Mouse (Mus musculus): Measurements from ENCODE around the gene Zfp988. TPM values are rescaled to one million over a fixed set of nuclear protein-coding genes. Genes with fewer than 3 reads are reported as not detected.

Gene Zfp988
- 0.05 TPM in 1 of 2 replicates, not detected in the other for polyA plus RNA-seq (2015; fragmentation: Nextera tagmentation; extraction: Ambion mirVana)

GRCm38 (mm10) chr4:147305436-147305835 lies at the start of gene Zfp988:
TSS of gene Zfp988 (plus strand) at chr4:147305674.

DNA sequence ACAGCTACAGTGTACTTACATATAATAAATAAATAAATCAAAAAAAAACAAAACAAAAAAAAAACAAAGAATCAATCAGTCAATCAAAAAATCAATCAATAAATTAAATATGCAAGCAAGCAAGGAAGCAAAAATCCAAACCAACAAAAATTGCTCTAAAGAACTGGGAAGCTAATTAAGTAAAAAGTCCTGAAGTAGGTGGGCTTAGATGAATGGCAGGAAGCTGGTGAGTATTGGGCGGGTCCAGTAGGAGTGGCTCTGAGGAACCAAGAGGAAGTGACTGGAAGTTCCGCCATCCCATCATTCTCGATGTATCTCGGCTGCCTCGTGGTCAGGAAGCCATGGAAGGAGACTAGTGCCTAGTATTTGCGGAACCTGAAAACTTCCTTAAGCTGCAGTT lies 55.5 kb downstream of the Zfp988 start, which contains the start of gene Zfp978:
Gene Zfp978, plus strand, starts transcription at position 301 of the 400 bp plus-strand sequence.

Other genes with a start within 250 kb of the Zfp988 start
- 5.4 and 7.6 TPM in 2 replicates for gene Zfp991, start 173.6 kb upstream of the Zfp988 start, polyA plus RNA-seq (2015; fragmentation: Nextera tagmentation; extraction: Ambion mirVana)
- gene Zfp978, start 55.6 kb downstream of the Zfp988 start, polyA plus RNA-seq (2015; fragmentation: Nextera tagmentation; extraction: Ambion mirVana): 0.11 and 0.19 TPM in 2 replicates
- 2.1 and 2.8 TPM in 2 replicates for gene Zfp982, start 186.7 kb downstream of the Zfp988 start, polyA plus RNA-seq (2015; fragmentation: Nextera tagmentation; extraction: Ambion mirVana)
- gene Gm16503, start 234.5 kb downstream of the Zfp988 start, polyA plus RNA-seq (2015; fragmentation: Nextera tagmentation; extraction: Ambion mirVana): 0.06 TPM in 1 of 2 replicates, not detected in the other
- 0.07 TPM in 1 of 2 replicates, not detected in the other for gene Zfp985, start 247.6 kb downstream of the Zfp988 start, polyA plus RNA-seq (2015; fragmentation: Nextera tagmentation; extraction: Ambion mirVana)